Mouse (Mus musculus): ENCODE data around the gene Mrgprf.

Mrgprf gene

DNA sequence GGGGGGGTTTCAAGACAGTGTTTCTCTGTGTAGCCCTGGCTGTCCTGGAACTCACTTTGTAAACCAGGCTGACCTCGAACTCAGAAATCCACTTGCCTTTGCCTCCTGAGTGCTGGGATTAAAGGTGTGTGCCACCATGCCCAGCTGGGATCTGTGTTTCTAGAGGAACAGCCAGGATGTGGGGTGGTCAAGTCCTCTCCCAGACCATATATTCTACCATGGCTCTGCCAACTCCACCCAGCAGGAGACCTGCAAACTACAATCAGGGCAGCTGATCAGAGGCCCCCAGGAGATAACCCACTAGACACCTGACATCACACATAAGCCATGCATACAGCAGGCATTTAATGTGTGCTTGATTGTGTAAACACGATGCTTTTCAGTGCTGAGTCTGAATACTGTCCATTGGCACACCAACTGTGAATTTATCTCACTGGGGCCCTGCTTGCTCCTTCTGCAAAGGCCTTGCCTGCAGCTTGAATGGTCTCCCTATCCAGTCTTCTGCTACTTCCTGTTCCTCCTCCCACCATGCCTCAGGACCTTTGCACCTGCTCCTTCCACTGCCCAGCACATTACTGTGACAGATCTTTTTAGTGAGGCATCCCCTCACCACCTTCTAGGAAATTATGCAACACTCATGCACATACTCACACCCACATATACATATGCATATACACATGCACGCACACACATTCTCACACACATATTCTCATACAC lies 35.1 kb downstream of the Mrgprf start:
- DNase-seq (ENCODE audit: low spot score), result no peak

DNA sequence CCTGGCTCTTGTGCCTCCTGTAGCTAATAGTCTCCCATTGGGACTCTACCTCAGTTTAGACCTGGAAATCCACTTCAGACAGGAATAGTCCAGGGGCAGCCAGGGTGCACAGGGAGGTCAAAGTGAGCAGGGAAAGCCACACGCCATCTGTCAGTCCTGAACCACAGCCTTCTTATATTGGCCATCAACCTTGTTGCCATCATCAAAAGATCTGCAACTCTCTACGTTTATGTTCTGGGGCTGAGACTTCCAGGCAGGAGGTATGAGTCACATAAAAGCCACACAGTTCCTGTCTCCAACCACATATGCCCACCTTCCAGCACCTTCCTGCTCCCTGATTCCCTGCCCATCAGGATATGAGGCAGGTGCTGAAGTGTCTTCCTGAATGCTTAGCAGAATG lies 37.3 kb downstream of the Mrgprf start:
- no peak for DNase-seq (ENCODE audit: low spot score)

DNA sequence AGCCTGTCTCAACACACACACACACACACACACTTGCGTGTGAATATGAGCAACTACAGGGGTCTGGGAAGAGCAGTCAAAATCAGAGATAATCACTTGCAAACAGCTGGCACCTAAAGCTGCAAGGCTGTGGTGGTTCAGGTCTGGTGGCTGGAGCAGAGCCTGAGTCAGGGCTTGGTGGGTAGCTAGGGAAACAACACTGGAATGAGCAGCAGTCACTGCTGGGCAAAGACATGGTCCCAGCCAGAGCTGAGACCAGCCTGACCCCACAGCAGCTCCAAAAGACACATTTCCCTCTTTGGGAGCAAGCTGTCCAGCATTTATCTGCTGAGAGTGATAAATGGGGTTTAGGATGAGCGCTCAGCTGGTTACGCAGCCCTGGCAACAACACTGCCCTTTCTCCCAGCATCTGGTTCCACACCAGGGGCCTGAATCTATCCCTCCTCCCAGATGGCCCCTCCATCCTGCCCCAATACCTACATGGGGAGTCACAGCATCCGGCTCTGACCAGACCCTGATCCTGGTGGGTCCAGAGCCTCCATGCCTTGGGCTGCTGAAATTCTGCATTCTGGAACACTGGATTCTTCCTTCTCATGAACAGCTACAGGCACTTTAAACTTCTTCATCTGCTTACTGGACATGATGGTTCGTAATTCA lies 39.7 kb downstream of the Mrgprf start:
- no peak for DNase-seq (ENCODE audit: low spot score)
